ENCODE assay signal across 8 mouse cellular contexts in genomic region chr4:62998908-62999307, GRCm38 (mm10). TPM values are rescaled to one million over a fixed set of nuclear protein-coding genes. Genes with fewer than 3 reads are reported as not detected.
DNase-seq lines count a peak whose midpoint lies in the region; ATAC-seq and TF ChIP-seq lines count a peak whose summit lies in the region.

No protein-coding gene starts in this region.

- peaks cover 24% of the 10 kb centered on the region for H3K4me1 ChIP-seq in forebrain, embryonic 15.5 days
- H3K4me1 ChIP-seq in hindbrain, postnatal 0 days (ENCODE audit: insufficient read depth, low read length) = peaks cover 6% of the 10 kb centered on the region; the same call in 1 of the 2 replicates

- no peaks in the 10 kb centered on the region for H3K36me3 ChIP-seq in forebrain, embryonic 15.5 days
- H3K36me3 ChIP-seq in hindbrain, postnatal 0 days (ENCODE audit: insufficient read depth, low read length) = no peaks in the 10 kb centered on the region

- H3K27ac ChIP-seq in forebrain, embryonic 15.5 days (replicated peaks) = 0 out of 2 replicates have a peak overlapping the region, but pooled peaks have one; percentile 6
- peak overlapping the region; percentile 37; the same call in 1 of the 2 replicates for H3K27ac ChIP-seq in hindbrain, postnatal 0 days

- H3K9me3 ChIP-seq in forebrain, embryonic 15.5 days = no peaks in the 10 kb centered on the region
- H3K9me3 ChIP-seq in hindbrain, postnatal 0 days (ENCODE audit: low read length) = no peaks in the 10 kb centered on the region

- H3K27me3 ChIP-seq in forebrain, embryonic 15.5 days = no peaks in the 10 kb centered on the region
- no peaks in the 10 kb centered on the region for H3K27me3 ChIP-seq in hindbrain, postnatal 0 days (ENCODE audit: insufficient read depth, low read length)

- H3K4me2 ChIP-seq in forebrain, embryonic 15.5 days (replicated peaks) = no peak overlapping the region
- 0 out of 2 replicates have a peak overlapping the region, but pooled peaks have one; percentile 1 for H3K4me2 ChIP-seq in hindbrain, postnatal 0 days (ENCODE audit: low read depth, low read length)

- TF ChIP-seq CTCF in hindbrain, postnatal 0 days (IDR thresholded peaks at IDR 0.05; ENCODE audit: low read depth) = no peak

- WGBS in forebrain, embryonic 15.5 days = 19% methylated on average over 6 of the region's 6 CpGs
- WGBS in hindbrain, postnatal 0 days = 15% methylated on average over 6 of the region's 6 CpGs

- no peak overlapping the region for H3K4me3 ChIP-seq in forebrain, embryonic 15.5 days
- no peak overlapping the region for H3K4me3 ChIP-seq in hindbrain, postnatal 0 days (ENCODE audit: low read length)

- peak; percentile 64 for ATAC-seq in forebrain, embryonic 15.5 days (replicated peaks)
- peak; percentile 35; the same call in 1 of the 2 replicates for ATAC-seq in hindbrain, postnatal 0 days

- H3K9ac ChIP-seq in forebrain, embryonic 15.5 days (replicated peaks) = no peak overlapping the region
- H3K9ac ChIP-seq in hindbrain, postnatal 0 days (replicated peaks; ENCODE audit: low read length) = no peak overlapping the region

- peak; percentile 26 for DNase-seq in ovary, adult 18-20 months (ENCODE audit: low spot score)
- no peak for DNase-seq in ovary, postnatal 10 days (ENCODE audit: low spot score)
- DNase-seq in hindbrain, postnatal 0 days (ENCODE audit: low spot score) = peak; percentile 78
- DNase-seq in lung, postnatal 14 days = peak; percentile 52
- no peak for DNase-seq in thymus, postnatal 10 days (ENCODE audit: low spot score in 2 of 2)
- no peak for DNase-seq in thymus, postnatal 36 days
- no peak for DNase-seq in frontal cortex, postnatal 36 days (ENCODE audit: low spot score in 2 of 2)

RNA-seq across cellular contexts. Expression of gene Zfp618, which starts 33.5 kb away (rescaled TPM):
- polyA plus RNA-seq in forebrain, embryonic 15.5 days (2015; fragmentation: Nextera tagmentation; extraction: Ambion mirVana) = 18.6 and 22.5 TPM in 2 replicates
- total RNA-seq in hindbrain, postnatal 0 days (2014; rRNA removed) = 23.0 and 26.8 TPM in 2 replicates
- polyA plus RNA-seq in hindbrain, postnatal 0 days (2015; fragmentation: Nextera tagmentation; extraction: Ambion mirVana) = 15.9 and 16.2 TPM in 2 replicates

Comparison
In these comparisons a context has a peak if more than half of its experiments do, and no peak if none do; other contexts are left out.
1. DNase-seq: peak in ovary, adult 18-20 months (single experiment), hindbrain, postnatal 0 days (single experiment) and lung, postnatal 14 days (single experiment); none in ovary, postnatal 10 days (single experiment), thymus, postnatal 10 days (0 of 2), thymus, postnatal 36 days (0 of 2) and frontal cortex, postnatal 36 days (0 of 2).